Mouse (Mus musculus) MEL (cell line): ENCODE data around the gene Impdh2.

Source experiments
- GABPA ChIP-seq: IDR thresholded peaks from 2 replicates; pipeline ENCODE4 v1.6.1; 2012; ENCODE audit warnings: low read depth, mild to moderate bottlenecking, inconsistent platforms, low read length, improper control_type of control experiment, moderate library complexity
- KAT2A ChIP-seq: conservative IDR thresholded peaks from 2 replicates; pipeline ENCODE4 v1.6.1; 2012; ENCODE audit warnings: low read depth, low read length, improper control_type of control experiment, inconsistent platforms
- MXI1 ChIP-seq: IDR thresholded peaks from 2 replicates; pipeline ENCODE4 v1.6.1; 2011; ENCODE audit warnings: mild to moderate bottlenecking, low read depth, low read length, improper control_type of control experiment
- SMC3 ChIP-seq: IDR thresholded peaks from 2 replicates; pipeline ENCODE4 v1.6.1; 2011; ENCODE audit warnings: low read depth, low read length, improper control_type of control experiment

DNA sequence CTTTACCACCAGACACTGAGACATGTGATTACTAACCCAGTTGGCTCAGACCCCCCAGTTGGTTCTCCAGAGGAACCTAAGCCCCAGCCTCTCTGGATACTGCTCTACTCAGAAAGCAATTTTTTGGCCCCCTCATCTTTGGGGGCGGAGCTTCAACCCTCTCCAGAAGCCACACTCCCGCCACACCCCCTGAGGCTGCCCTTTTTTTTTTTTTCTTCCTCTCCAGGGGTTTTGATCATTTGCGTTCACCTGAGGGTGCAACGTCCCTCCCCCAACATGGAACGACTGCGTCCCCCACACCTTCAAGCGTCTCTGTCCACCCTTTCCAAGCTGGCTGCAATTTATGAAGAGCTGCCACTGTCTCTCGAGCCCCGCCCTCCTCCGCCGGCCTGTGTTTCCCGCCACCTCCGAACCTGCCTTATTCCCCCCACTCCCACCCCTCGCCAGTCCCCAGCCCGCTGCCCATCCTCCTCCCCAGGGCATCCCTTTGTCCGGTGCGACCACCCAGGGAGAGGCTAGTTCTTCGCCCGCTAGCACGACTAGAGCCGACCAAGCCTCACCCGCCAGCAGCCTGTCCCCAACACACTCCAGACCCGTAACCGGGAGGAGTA lies 18.0 kb downstream of the Impdh2 start:
- no peak for TF ChIP-seq MXI1
- TF ChIP-seq SMC3, result no peak
- TF ChIP-seq GABPA, result no peak
- TF ChIP-seq KAT2A, result no peak
